Mouse (Mus musculus) 416B (cell line): Measurements from ENCODE around the gene Mfsd2b.

Source experiments
- DNase-seq: peaks from one replicate; pipeline ENCODE4 v3.0.0; 2011; ENCODE audit warnings: low read depth

The Mfsd2b gene

GRCm38 (mm10) chr12:4813636-4814035, 60.5 kb downstream of the Mfsd2b start:
- DNase-seq = no peak
